Mouse (Mus musculus) midbrain, embryonic 14.5 days (tissue): ENCODE results near the gene She. TPM values are rescaled to one million over a fixed set of nuclear protein-coding genes. Genes with fewer than 3 reads are reported as not detected.
A peak's percentile ranks its signal among the peaks of the same experiment; 100 is the strongest.
"Not testable (repeated sequence)": the region's sequence is repeated elsewhere in the genome, so short reads cannot be mapped to it uniquely, and the experiment has no call there.

Experiments used
- ATAC-seq: fragments of 200-750 bp; cut with Nextera tagmentation; 2 replicates; pipeline ENCODE4 v1.8.0; 2017; ENCODE audit warnings: moderate number of reproducible peaks, moderate library complexity; ENCODE audit not compliant: low FRiP score, low TSS enrichment
- DNase-seq: peaks from one replicate; pipeline ENCODE4 v3.0.0-alpha.2; 2015
- H3K27ac ChIP-seq: fragments of 300-500 bp; sonication (generic); replicated peaks from 2 replicates; pipeline ENCODE4 v1.5.1; 2014; ENCODE audit warnings: mild to moderate bottlenecking, low read depth, low read length, moderate library complexity
- H3K27me3 ChIP-seq: fragments of 300-500 bp; sonication (generic); 2 replicates; pipeline ENCODE4 v1.6.1; 2014; ENCODE audit warnings: low read length, control low read depth, mixed read lengths; ENCODE audit not compliant: control insufficient read depth, insufficient read depth
- H3K36me3 ChIP-seq: fragments of 300-500 bp; sonication (generic); 2 replicates; pipeline ENCODE4 v1.6.1; 2014; ENCODE audit warnings: low read length, control low read depth; ENCODE audit not compliant: control insufficient read depth, insufficient read depth
- H3K4me1 ChIP-seq: fragments of 300-500 bp; sonication (generic); 2 replicates; pipeline ENCODE4 v1.6.1; 2014; ENCODE audit warnings: mild to moderate bottlenecking, antibody characterized with exemption, low read length, control low read depth; ENCODE audit not compliant: control insufficient read depth, insufficient read depth
- H3K4me2 ChIP-seq: fragments of 300-500 bp; sonication (generic); 2 replicates; pipeline ENCODE4 v1.6.1; 2014; ENCODE audit warnings: mild to moderate bottlenecking, low read length, moderate library complexity
- H3K4me3 ChIP-seq: fragments of 300-500 bp; sonication (generic); replicated peaks from 2 replicates; pipeline ENCODE4 v1.5.1; 2014; ENCODE audit warnings: low read depth, low read length
- H3K9ac ChIP-seq: fragments of 300-500 bp; sonication (generic); replicated peaks from 2 replicates; pipeline ENCODE4 v1.6.1; 2014; ENCODE audit warnings: mild to moderate bottlenecking, low read length, moderate library complexity
- H3K9me3 ChIP-seq: fragments of 300-500 bp; sonication (generic); 2 replicates; pipeline ENCODE4 v1.6.1; 2016; ENCODE audit warnings: low read length, control low read depth, mixed read lengths; ENCODE audit not compliant: control insufficient read depth
- WGBS: fragments of 180-500 bp; shearing (Covaris S2); extraction: QIAGEN DNeasy Blood & Tissue Kit; methylation state at CpG from one replicate; pipeline ENCODE4 v1.1.7; 2014; 5-methylcytosine and 5-hydroxymethylcytosine counted together
- polyA plus RNA-seq: library from polyadenylated mRNA; unstranded; fragments of >200 nt; fragmentation: Nextera tagmentation; extraction: Ambion mirVana; gene quantifications from 2 replicates; pipeline ENCODE4 v1.2.1, GENCODE M21; 2014

The She gene
- polyA plus RNA-seq, 1 experiment from 2014 or later = 2.0 TPM

DNA sequence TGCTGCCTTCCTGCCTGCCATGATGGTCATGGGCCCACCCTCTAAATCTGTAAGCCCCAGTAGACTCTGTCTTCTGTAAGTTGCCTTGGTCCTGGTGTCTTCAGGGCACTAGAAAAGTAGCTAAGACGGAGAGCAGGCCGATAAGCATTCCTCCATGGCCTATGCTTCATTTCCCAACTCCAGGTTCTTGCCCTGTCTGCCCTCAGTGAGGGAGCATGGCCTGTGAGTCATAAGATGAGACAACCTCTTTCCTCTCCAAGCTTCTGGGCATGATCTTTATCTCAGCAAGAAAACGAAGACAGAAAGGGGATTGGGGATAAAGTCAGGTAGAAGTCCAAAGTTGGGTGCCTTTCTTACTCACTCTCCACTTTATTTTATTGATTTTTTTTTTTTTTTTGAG is 32.7 kb upstream of the She start:
- no peaks in the 10 kb centered on the region for H3K4me1 ChIP-seq
- H3K36me3 ChIP-seq = no peaks in the 10 kb centered on the region
- ATAC-seq (no peak), DNase-seq (no peak)
- H3K4me2 ChIP-seq = no peak overlapping the region
- no peak overlapping the region for H3K4me3 ChIP-seq
- H3K27ac ChIP-seq = no peak overlapping the region
- no peaks in the 10 kb centered on the region for H3K9me3 ChIP-seq
- WGBS = 89% methylated on average over 3 of the region's 3 CpGs
- H3K9ac ChIP-seq = no peak overlapping the region
- H3K27me3 ChIP-seq = no peaks in the 10 kb centered on the region

DNA sequence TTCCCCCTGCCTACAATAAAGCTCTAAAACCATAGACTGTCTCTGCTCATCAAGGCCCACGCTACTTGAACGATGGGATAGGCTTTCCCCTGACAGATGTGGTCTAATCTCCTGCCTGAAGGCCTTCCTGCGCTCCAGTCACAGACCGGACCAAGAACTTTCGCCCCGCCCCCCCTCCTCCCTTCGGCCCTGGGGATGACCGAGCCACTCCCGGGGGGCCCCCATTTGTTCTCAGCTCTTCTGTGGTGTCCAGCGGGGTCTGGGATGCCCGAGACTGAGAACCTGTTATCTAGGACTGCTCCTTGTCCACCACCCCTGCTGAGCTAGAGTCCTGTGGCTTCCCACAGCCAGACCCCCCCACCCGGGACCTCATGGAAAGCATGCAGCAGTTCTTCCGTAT is 31.7 kb upstream of the She start:
- Histone ChIP-seq H3K9me3 (no peaks in the 10 kb centered on the region), H3K4me1 (no peaks in the 10 kb centered on the region), H3K4me3 (no peak overlapping the region), H3K27ac (no peak overlapping the region), H3K4me2 (peak overlapping the region; percentile 17; the same call in 1 of the 2 replicates), H3K9ac (no peak overlapping the region), H3K27me3 (no peaks in the 10 kb centered on the region), H3K36me3 (no peaks in the 10 kb centered on the region)
- DNase-seq (no peak), ATAC-seq (no peak)
- WGBS = 3% methylated on average over 13 of the region's 13 CpGs

DNA sequence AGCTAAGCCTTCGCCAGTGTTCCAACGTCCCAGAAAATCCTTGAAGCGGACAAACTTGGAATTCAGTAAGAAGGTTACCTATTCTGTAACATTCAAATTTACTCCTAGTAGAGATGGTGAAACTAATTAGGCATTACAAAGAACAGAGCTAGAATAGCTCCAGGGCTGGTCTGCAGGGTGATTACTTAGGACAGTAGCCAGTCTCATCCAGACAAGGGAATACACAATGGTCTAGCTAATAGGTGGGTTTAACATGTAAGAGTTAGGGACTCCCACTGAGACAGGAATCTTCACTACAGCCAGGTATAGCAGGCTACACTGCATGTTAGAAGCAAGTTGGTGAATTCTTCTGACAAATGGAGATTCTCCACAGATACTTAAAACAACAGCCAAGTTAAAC is 31.1 kb upstream of the She start:
- not testable (repeated sequence) for H3K4me3 ChIP-seq, H3K27ac ChIP-seq, H3K27me3 ChIP-seq, H3K4me2 ChIP-seq, H3K36me3 ChIP-seq, H3K4me1 ChIP-seq, ATAC-seq, DNase-seq, H3K9me3 ChIP-seq, H3K9ac ChIP-seq
- WGBS = 36% methylated on average over 3 of the region's 3 CpGs

DNA sequence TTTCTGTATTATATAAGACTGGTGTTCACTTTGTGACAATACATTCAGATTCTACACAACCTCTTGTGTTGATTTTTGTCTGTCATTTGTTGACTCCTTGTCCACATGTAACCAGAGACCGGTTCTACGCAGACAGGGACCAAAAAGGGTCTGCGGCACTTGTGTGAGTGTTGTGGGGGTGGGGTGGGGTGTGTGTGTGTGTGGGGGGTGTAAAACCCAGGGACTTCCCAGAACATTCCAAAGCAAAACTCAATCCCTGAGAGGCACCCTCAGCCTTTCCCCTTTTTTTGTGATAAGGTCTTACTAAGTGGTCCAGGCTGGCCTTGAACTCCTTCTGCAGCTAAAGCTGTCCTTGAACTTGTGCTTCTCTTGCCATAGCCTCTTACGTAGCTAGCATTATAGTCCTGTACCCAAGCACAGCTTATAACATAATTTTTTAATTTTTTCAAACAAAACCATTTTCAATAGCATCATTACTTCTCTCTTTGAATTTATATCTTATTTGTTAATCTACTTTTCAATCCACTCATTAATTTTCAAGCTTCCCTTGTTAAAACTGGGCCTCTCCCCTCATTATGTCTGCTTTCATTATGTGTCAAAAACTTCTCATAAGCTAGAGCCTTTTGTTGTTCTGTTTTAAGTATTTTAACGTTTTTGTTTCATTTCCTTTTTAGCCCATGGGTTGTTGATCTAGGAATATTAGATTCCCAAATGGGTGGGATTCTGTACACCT is 30.2 kb upstream of the She start:
- Histone ChIP-seq H3K27me3 (no peaks in the 10 kb centered on the region), H3K4me3 (no peak overlapping the region), H3K4me2 (no peak overlapping the region), H3K9me3 (no peaks in the 10 kb centered on the region), H3K27ac (no peak overlapping the region), H3K36me3 (no peaks in the 10 kb centered on the region), H3K4me1 (no peaks in the 10 kb centered on the region), H3K9ac (no peak overlapping the region)
- DNase-seq (no peak), ATAC-seq (no peak)
- WGBS = 70% methylated on average over 5 of the region's 5 CpGs

DNA sequence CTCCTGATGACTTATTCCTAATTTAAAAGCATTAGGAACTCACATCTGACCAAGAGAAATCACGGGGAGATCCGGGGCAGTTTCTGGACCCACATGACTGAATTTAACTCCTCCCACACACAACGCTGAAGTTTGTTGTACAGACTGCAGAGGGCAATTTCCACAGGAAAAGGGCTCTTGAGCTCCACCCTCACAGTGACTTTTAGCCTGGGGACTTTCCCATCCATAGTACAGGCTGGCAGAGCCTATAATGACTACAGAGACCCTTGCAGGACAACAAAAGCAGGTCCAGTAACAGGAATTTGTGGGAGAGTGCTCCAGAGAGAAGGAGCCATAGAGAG is 29.7 kb upstream of the She start:
- WGBS = 48% methylated on average over 3 of the region's 3 CpGs
- Histone ChIP-seq H3K4me1 (no peaks in the 10 kb centered on the region), H3K27me3 (no peaks in the 10 kb centered on the region), H3K4me3 (no peak overlapping the region), H3K9ac (no peak overlapping the region), H3K9me3 (no peaks in the 10 kb centered on the region), H3K4me2 (no peak overlapping the region), H3K27ac (no peak overlapping the region), H3K36me3 (no peaks in the 10 kb centered on the region)
- no peak for DNase-seq
- no peak for ATAC-seq

DNA sequence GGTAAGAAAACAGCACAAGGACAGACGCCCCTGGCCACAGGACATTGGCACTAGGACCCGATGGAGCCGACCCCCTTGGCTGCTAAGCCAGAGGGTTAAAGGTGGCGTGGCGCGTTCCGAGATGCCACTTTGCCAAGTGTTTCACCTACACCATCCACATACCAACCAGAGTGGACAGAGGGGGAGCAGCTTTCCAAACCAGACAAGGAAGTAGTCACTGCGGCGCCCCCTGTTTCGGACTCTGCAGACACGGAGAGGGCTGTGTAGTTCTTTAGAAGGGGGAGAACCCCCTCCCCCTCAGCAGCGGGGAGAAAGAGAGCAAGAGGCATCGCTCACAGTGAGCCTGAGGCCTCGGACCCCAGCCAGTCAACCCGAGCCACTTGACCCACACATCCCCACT is 28.3 kb upstream of the She start:
- Histone ChIP-seq H3K36me3 (no peaks in the 10 kb centered on the region), H3K9ac (no peak overlapping the region), H3K27me3 (no peaks in the 10 kb centered on the region), H3K4me1 (no peaks in the 10 kb centered on the region), H3K9me3 (no peaks in the 10 kb centered on the region), H3K27ac (no peak overlapping the region), H3K4me3 (no peak overlapping the region), H3K4me2 (no peak overlapping the region)
- WGBS = 65% methylated on average over 15 of the region's 15 CpGs
- ATAC-seq (no peak), DNase-seq (no peak)

DNA sequence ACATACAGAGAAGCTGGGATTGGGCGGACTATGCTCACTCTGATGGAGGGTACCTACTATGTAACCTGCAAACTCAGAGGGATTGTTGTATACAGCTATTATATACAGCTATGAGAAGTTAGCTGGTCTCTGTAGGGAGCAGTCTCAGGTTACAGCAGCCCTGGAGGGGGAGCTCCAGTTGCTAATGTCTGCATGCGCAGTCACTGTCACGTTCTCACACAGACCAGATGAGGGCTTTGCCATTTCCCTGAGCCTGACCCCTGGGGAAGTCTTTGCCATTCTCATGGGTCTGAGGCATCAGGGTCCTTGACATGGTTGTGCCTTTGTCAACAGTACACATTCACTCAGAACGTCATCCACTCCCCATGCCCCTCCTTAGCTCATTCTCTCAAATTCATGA is 26.0 kb upstream of the She start:
- Histone ChIP-seq H3K9me3 (peaks cover 7% of the 10 kb centered on the region; the same call in 1 of the 2 replicates), H3K4me1 (no peaks in the 10 kb centered on the region), H3K36me3 (no peaks in the 10 kb centered on the region), H3K9ac (no peak overlapping the region), H3K4me3 (no peak overlapping the region), H3K4me2 (no peak overlapping the region), H3K27me3 (no peaks in the 10 kb centered on the region), H3K27ac (no peak overlapping the region)
- ATAC-seq (no peak), DNase-seq (no peak)
- 71% methylated on average over 4 of the region's 4 CpGs for WGBS

DNA sequence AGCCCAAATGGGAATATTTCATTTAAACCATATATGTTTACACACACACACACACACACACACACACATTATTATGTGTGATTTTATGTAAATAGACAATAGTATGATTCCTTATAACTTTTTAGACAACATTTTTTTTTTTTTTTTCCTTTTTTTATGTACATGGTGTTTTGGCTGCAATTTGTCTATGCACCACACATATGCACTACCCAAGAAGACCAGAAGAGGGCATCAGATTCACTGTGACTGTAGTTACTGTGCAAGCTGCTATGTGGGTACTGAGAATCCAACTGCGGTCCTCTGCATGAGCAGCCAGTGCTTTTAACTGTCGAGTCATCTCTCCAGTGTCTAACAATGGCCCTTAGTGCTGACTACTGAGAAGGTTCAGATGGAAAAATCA is 24.4 kb upstream of the She start:
- Histone ChIP-seq H3K9ac (no peak overlapping the region), H3K4me3 (no peak overlapping the region), H3K27me3 (no peaks in the 10 kb centered on the region), H3K36me3 (no peaks in the 10 kb centered on the region), H3K4me1 (no peaks in the 10 kb centered on the region), H3K9me3 (peaks cover 10% of the 10 kb centered on the region; the same call in 1 of the 2 replicates), H3K27ac (no peak overlapping the region), H3K4me2 (no peak overlapping the region)
- no peak for DNase-seq
- no peak for ATAC-seq
- WGBS = 94% methylated on average over 2 of the region's 2 CpGs

DNA sequence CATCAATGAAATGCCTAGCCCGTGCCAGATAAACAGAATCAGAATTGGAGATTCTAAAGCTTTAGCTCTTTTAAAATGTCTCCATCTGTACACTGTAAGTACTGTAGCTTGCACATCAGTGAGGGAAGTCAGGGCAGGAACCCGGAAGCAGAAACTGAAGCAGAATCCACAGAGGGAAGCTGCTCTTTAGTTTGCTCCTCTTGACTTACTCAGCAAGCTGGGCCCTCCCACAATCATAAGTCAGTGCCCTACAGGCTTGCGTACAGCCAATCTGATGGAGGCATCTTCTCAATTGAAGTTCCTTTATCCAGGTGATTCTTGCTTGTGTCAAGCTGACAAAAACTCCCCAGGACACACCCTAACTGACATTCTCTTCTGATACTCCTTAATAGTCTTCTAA is 24.0 kb upstream of the She start:
- ATAC-seq = no peak
- DNase-seq = no peak
- Histone ChIP-seq H3K27ac (no peak overlapping the region), H3K9ac (no peak overlapping the region), H3K27me3 (no peaks in the 10 kb centered on the region), H3K36me3 (no peaks in the 10 kb centered on the region), H3K4me1 (no peaks in the 10 kb centered on the region), H3K4me3 (no peak overlapping the region), H3K4me2 (no peak overlapping the region), H3K9me3 (peaks cover 10% of the 10 kb centered on the region; the same call in 1 of the 2 replicates)
- 96% methylated on average over 3 of the region's 3 CpGs for WGBS
